Mouse (Mus musculus) urinary bladder, postnatal 4 days (tissue): Measurements from ENCODE around the gene Dcaf4.

Experiments used
- DNase-seq, 2 experiments: peaks; one replicate each; pipeline ENCODE4 v3.0.0; 2021 to 2022; ENCODE audit warnings: low spot score in 2 of 2

Gene Dcaf4

DNA sequence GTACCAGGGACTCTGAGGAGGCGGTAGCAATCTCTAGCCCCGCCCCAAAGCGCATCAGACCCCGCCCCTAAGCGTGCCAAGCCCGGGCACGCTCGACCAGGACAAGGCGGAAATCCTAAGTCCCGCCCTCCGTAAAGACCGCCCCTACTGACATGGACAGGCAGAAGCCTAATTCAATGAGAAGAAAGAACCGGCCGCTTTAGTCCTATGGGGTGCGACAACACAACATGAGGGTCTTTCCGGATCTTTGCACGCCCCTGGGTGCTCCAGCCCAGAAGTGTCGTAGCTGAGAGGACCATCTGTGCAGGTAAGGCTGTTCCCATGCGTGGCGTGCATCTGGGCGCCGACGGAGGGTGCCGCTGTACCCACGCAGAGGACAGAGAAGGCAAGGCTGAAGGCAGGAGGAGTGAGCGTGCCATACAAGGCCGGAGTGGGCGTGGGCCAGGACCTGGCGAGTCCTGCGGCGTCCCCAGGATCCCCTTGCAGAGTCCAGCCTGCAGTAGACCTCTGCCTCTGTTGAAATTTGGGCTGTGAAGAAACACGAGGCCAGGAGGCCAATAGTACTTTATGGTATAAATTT is at the start of gene Dcaf4:
Gene Dcaf4, plus strand, starts transcription at position 156 of the 580 bp plus-strand sequence.
- peak; percentile 94 to 98 for DNase-seq

- DNase-seq, result no peak
Observed at GRCm38 (mm10) chr12:83471760-83472159, 48.5 kb upstream of the Dcaf4 start.

GRCm38 (mm10) chr12:83473987-83474600 is 46.2 kb upstream of the Dcaf4 start:
- no peak for DNase-seq

GRCm38 (mm10) chr12:83475419-83475818 is 44.8 kb upstream of the Dcaf4 start:
- no peak for DNase-seq

DNA sequence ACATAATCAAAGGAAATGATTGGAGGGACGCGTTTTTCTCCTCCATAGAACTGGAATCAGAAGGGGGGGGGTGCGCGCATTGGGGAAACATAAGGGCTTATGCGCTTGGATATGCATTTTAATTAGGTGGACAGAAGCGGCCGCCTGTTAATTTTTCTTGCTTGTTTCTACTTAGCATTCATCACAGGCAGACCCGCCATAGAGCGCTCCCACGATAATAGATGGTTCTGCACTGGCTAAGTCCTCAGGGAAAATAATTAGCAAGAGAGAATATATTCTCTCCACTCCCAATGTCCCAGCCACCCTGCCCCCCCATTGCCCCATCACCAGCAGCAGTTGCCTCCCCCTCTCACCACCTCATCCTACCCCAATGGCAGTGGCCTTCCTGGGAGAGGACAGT is 44.0 kb upstream of the Dcaf4 start:
- DNase-seq, result no peak

DNA sequence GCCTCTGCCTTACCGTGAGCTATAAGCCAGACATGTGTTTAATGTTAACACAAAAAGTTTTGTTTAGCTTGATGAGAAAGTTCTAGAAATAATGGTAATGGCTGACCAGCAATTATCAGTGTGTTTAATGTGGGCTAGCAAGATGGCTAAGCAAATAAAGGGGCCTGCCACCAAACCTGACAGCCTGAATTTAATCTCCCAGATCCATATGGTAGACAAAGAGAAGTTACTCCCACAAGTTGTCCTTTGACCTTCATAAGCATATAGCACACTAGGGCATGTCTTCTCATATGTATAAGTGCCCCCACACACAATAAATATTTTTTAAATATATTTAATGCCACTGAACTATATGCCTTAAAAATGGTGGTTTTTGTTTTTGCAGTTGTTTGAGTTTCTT is 41.1 kb upstream of the Dcaf4 start:
- no peak for DNase-seq

- DNase-seq, result no peak
Observed at GRCm38 (mm10) chr12:83479818-83480401, 40.4 kb upstream of the Dcaf4 start.

GRCm38 (mm10) chr12:83481439-83481838 is 38.8 kb upstream of the Dcaf4 start:
- DNase-seq, result no peak

DNA sequence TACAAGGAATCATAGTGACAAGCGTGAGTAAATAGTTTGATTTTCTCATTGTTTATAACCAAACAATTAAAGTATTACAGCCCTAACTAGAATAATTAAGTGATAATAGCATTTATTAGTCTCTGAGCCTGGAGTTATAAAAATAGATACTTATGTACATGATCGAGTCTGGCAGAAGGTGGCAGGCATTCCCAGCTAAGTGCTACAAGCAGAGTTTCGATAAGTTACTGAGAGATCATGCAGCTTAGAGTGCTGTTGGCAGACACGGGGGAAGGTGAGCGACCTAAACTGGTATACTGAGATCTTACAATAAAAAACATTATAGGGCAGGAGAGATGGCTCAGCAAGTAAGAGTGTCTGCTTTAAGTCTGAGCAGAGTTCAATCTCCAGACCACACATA is 36.6 kb upstream of the Dcaf4 start:
- no peak for DNase-seq

DNA sequence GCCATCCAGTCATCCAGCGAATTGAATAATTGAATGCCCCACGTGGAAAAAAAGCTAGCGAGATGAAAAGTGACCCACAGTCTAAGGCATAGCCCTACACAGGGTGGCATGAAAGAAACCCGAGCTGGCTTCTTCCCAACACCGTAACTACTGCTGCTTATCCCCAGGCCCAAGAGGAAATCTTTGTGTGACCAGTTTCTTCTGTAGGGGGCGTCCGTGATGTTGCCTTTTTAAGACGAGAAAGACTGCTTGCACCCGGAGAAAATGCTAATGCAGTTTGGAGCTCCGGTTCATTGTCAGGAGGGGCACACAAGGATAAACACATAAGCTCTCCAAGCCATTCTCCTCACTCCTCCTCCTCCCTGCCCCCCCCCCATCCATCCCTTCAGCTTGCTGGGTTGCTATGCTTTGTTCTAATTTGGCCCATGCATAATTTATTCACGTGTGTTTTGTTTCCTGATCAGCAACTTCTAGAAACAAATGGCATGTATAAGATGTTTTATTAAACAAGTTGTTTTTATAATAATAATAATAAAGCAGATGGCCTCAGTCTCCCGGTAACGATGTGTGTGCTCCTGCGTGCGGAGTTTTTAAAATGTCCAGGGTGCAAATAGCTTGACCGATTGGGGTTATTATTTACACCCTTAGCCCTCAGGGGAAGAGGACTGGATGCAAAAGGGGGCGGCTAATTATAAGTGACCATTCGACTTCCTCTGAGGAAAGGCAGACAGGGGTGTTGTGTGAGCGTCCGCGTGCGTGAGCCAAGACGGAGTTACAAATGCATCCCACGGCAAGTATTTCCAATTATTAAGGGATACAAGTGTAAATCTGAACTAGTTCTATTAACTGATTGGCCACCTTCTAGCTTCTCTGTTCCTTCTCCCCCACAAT is 35.2 kb upstream of the Dcaf4 start:
- no peak for DNase-seq

DNA sequence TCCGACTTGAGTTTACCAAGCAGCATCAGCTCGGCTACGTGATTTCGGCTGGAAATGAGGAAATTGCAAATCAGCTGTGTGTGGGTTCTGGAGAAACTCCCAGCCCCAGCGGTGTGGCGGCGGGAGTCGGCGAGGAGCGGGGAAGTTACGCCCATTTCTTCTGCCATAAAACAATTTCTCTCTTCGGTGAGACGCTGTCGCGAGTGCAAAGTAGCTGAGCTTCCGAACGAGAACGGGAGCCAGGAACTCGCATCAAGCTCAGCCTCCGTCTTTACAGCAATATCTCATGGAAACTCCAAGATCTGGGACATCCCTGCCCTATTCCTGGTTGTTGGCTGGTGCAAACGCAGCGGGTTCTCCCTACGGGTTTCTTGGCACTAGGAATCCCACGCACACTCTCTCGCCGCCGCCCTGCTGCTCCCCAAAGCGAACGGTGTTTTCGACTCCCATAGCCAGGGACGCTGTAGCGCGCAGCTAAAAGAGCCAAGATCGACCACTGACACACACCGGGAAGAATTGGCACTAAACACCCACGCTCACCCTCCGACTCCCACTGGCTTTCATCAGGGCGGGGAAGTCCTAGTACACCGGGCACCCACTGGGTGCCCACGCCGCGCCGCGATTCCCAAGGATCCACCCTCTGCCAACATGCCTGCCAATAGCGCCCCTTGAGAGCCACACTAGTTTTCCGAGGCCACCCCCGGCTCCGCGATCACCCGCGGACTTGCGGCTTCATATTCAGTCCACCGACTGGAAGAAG is 34.2 kb upstream of the Dcaf4 start:
- no peak for DNase-seq

- peak; percentile 38 to 66 for DNase-seq
Observed at GRCm38 (mm10) chr12:83486671-83487461, 33.4 kb upstream of the Dcaf4 start.

GRCm38 (mm10) chr12:83487476-83487991 is 32.7 kb upstream of the Dcaf4 start, which contains the start of gene Dpf3:
Gene Dpf3, minus strand, starts transcription at chr12:83487716.
- peak; percentile 97 to 99 for DNase-seq

GRCm38 (mm10) chr12:83488211-83488941 is 31.9 kb upstream of the Dcaf4 start:
- DNase-seq, result no peak

DNA sequence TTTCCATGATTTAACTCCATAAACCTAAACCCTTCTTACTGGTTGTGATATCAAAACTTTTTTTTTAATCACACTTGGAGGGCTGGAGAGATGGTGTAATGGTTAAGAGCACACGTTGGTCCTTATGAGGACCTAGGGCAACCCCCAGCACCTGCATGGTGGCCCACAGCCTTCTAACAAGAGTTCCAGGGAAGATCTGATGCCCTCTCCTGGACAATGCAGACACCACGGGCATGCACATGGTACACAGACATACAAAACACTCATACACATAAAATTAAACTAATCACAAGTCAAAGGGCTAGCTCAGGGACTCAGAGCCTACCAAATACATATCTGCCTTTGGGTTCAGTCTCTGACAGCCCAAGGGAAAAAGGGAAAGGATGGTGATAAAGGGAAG is 30.5 kb upstream of the Dcaf4 start:
- no peak for DNase-seq

DNA sequence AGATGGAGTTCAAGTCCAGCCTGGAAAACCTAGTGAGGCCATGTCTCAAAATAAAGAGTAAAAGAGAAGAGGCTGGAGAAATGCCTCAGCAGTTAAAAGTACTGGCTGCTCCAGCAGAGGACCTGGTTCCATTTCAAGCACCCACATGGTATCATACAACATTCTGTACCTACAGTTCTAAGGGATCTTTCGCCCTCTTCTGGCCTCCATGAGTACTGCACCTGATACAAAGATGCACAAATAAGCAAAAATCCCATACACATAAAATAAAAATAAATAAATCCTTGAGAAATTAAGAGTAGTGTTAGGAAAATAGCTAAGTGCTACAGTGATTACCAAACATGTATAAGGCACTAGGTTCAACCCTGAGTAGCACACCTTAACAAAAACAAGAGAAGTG is 28.7 kb upstream of the Dcaf4 start:
- DNase-seq, result no peak

DNA sequence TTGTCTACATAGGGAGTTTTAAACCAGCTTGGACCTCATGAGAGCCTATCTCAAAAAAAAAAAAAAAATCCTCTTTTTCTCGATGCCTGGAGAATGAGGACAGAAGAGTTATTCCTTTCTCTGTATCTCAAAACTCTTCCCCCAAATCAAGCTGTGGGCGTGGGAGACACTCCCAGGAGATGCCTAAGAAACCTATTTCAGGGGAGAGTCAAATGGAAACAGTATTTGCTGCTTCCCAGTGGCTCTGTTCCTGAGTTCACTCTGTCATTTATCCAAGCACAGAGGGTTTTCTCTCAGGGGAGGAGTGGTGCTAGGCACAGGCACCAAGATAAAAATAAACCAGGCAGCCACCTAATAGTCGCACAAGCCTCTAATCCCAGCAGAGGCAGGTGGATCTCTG is 27.5 kb upstream of the Dcaf4 start:
- DNase-seq, result no peak

GRCm38 (mm10) chr12:83494196-83494595 is 26.1 kb upstream of the Dcaf4 start:
- no peak for DNase-seq

DNA sequence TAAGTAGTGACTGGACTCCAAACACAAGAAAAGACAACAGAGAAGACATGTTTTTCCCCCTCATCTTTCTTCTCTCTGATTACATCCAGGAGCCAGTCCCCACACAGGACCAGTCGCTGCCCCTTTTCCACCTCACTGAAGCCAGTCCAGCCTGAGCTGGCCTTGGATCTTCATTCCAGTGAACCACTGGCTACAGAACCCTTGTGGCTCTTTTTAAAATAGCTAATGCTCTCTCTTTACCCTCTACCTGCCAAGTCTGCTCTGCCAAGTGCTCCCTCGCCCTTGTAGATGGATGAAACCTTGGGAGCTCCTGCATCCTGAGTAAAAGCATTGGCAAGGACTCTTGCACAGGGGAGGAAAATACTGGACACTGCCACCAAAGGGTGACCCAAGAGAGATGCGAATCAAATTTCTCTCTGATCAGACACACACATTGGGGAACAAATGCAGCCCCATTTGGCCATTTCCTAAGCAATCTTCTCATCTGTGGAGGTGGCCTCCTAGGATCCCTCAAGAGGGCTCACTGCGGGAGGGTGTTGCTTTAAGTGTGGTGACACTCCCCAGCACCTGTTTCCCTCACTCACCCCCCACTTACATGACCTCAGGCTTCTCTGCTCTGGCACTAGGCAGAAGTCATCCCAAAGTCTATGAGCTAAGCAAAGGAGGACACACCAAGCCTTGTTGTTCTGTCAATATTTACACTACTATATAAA is 24.9 kb upstream of the Dcaf4 start:
- no peak for DNase-seq
